Mouse (Mus musculus): ENCODE results near the gene Zfp319.

Zfp319 gene

DNA sequence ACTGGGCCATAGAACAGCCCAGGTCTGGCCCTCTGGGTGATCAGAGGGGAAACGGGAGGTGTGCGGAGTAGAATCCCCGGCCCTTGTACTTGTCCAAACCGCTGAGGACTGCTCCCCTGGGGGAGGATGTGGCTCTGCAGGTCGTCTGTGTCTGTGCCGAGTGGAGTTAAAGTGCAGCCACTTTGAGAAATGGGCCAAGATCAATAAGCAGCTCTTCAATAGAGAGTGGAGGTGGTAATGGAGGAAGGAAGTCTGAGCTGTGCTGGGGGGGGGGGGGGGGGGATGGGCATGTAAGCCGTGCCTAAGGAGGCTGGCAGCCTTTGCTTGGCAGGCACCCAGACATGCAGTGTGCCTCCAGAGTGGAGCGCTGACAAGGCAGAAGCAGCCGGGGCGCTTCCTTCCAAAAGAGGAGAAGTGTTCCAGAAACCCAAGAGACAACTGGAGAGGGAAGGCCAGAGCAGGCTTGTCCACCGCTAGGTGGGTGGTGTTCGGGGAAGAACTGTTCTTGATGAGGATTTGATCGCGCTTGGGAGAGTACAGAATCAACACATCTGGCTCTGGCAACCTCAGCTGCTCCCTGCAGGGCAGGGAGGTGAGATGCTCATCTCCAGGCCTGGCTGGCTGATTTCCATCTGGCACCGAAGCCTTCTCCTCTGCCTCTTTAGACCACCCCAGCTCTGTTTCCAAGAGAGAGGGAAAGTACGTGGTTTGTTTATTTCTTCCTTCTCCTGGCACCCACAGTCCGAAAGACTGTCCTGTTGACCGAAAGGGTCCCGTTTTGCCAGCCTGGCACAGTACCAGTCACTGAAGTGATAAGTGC is 17.3 kb upstream of the Zfp319 start:
- peak; percentile 67 for DNase-seq

- DNase-seq, result no peak
Observed at GRCm38 (mm10) chr8:95348356-95348755, 16.6 kb upstream of the Zfp319 start.

DNA sequence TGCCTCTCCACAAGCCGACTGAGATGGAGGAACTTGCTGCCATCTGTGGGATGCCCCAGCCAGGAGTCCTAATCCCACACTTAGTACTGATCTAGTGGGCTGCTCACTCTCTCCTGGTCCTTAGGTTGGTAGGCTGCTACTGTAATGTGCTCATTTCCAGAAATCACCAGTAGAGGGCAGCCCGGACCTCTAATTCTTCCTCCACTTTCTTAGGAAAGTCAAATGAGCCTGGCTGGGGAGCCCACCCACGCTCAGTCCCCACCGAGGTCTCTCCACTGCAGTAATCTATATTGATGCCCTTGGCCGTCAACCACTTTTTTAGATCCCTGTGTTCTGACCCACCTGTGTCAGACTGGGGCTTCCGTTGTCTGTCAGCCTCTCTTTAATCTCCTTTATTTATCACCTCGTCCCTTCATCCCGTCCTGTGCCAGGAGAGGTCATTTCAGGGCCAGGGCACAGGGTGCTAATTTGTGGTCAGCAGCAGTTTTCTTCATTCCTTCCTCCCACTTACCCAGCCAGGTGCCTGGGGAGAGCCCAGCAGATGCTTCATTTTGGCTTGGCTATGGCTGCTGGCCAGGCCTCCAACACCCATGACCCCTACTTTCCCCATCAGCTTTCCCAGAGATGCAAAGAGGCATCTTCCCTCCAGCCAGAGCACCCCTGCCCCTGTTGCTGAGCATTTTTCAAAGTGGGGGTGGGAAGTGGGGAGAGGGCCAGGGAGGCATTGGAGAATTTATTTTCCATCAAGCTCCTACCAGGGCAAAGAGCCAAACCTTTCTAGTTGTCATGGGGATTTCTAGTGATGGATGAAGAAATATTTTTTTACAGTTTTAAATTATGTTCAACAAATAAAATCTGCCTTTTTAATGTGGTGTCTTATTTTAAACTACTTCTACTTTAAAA is 15.1 kb upstream of the Zfp319 start:
- peak; percentile 77 for DNase-seq

GRCm38 (mm10) chr8:95344668-95345067 is 12.9 kb upstream of the Zfp319 start:
- no peak for DNase-seq

DNA sequence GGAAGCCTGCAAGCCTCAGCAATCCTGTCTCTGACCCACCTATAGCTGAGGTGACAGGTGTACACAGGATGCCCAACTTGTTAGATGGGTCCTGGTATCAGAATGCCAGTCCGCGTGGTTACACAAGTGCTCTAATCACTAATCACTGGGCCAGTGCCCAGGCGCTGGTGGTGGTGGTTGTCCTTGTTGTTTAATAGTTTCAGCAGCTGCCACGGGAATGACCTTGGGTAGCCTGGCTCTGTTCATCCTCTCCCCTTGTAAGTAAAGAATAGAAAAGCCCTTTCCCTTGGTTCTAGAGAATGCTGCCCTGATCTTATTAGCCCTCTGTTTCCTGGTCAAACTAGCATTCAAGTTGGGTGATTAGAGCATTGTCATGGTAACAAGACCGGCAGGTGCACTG is 10.0 kb upstream of the Zfp319 start:
- no peak for DNase-seq

GRCm38 (mm10) chr8:95336363-95336762 is 4.6 kb upstream of the Zfp319 start:
- no peak for DNase-seq

- DNase-seq, result no peak
Observed at GRCm38 (mm10) chr8:95335706-95336105, 4.0 kb upstream of the Zfp319 start.

GRCm38 (mm10) chr8:95332437-95333199 is 868 bp upstream of the Zfp319 start:
- DNase-seq, result no peak

- no peak for DNase-seq
Observed at GRCm38 (mm10) chr8:95331156-95331719, 512 bp downstream of the Zfp319 start.

DNA sequence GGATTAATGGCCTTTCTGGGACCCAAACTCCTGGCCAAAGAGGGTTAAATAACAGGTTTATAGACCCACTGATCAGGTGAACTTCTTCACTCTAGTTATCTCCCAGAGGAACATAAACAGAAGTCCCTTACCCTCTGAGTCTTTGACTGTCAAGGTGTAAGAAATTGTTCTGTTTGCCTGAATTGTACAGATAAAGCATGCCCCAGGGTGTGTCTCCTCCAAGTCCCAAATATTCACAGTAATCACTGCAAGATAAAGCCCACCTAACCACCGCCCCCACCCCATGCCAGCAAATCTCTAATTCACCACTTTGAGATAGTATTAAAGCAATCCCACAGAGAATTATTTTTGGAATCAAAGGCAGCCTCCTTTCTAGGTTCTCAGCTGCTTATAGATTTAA is 1.4 kb downstream of the Zfp319 start:
- DNase-seq, result no peak

DNA sequence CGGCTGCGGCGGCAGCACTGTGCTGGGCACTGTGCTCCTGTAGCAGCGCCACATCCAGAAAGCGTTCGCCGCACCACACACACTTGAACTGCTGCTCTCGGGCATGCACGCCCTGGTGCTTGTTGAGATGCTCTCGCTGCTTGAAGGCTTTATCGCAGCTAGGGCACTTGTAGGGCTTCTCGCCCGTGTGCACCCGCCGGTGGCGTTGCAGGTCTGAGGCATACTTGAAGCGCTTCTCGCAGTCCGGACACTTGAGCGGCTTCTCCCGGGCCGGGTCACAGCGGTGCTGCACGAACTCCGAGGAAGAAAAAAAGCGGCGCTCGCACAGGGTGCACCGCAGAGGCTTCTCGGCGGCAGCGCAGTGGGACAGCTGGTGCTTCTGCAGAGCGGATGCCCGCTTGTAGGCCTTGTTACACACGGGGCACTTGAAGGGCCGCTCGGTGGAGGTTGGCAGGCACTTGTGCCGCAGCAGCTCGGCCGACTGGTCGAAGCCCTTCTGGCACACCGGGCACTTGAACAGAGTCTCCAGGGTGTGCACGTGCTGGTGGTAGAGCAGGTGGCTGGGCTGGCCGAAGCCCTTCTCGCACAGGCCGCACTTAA is 3.8 kb downstream of the Zfp319 start:
- no peak for DNase-seq

- no peak for DNase-seq
Observed at GRCm38 (mm10) chr8:95326822-95327221, 4.9 kb downstream of the Zfp319 start.

GRCm38 (mm10) chr8:95324646-95325045 is 7.1 kb downstream of the Zfp319 start:
- DNase-seq, result no peak

- DNase-seq, result no peak
Observed at GRCm38 (mm10) chr8:95323201-95323600, 8.5 kb downstream of the Zfp319 start.

GRCm38 (mm10) chr8:95320224-95321139 is 11.3 kb downstream of the Zfp319 start:
- DNase-seq, result peak; percentile 87

- DNase-seq, result no peak
Observed at GRCm38 (mm10) chr8:95315350-95315749, 16.4 kb downstream of the Zfp319 start.

DNA sequence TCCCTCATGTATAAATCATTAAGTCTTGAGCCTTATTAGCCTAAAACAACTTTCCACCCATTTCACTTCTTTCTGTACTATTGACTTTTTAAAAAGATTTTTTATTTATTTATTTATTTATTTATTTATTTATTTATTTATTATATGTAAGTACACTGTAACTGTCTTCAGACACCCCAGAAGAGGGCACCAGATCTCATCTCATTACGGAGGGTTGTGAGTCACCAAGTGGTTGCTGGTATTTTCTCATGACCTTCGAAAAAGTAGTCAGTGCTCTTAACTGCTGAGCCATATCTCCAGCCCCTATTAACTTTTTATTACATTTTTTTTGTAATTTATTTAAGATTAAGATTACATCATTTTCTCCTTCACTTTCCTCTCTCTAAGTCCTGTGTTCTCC is 17.0 kb downstream of the Zfp319 start:
- no peak for DNase-seq

DNA sequence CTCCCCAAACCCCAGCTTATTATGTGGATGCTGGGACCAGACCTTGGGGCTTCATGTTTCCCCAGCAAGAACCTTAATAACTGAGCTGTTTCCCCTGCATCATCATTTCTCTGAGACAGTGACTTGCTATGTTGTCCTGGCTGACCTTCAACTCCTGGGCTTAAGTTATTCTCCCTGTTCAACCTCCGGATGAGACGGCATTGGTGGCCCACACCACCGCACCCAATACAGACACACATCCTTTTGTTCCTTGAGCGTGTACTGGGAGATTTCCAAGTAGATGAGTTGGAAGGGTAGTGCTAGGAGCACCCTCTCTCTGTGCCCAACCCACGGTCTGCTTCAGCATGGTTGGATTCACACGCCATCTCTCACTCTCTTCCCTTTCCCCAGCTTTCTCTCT is 17.9 kb downstream of the Zfp319 start:
- no peak for DNase-seq

GRCm38 (mm10) chr8:95312836-95313235 is 18.9 kb downstream of the Zfp319 start:
- DNase-seq, result no peak

DNA sequence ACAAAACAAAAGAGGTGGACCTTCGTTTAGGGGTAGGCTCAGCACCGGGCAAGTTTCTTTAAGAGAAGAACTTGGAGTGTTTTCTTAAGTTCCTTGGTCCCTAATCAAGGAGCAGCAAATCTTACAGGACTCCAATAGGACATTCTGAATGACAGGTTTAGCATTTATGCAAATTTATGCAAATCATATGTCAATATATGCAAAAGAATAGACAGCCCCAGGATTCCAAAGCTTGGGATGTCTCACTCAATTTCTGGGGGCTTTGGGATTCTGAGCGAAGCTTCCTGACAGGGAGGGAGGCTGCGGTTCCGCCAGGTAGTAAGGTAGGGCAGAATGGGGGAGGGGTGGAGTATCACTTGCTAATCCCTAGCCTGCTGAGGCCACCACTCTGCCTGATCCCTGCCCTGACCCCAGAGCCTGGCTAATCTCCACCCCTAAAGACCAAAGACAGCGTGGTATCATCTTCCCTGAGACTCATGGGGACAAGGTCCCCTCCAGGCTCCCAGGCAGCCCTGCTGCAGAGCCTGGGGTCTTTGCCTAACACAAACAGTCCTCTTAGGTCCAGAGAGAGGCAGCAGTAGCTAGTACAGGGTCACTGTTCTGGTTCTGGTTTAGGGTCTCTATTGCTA is 21.3 kb downstream of the Zfp319 start, which contains the start of gene Tepp:
Gene Tepp (plus strand): TSS at position 225 of the 629 bp plus-strand sequence.
- DNase-seq, result no peak

DNA sequence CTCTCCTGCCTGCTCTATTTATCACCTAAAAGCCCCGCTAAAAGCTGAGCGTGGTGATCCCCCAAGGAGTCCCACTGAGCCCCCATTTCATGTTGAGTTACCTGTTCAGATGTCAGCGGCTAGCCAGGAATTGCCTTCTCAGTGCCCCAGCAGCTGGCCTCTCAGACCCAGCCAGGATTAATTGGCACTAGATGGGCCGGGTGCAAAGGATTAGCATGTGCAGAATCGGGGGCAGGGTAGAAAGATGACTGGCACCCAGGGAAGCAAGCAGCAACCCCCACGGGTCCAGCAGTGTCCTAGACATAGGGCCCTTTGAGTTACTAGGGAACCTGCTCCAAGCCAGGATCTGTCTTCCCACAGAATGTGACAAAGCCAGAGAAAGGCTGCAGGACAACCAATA is 25.3 kb downstream of the Zfp319 start, which contains the start of gene Cngb1:
Gene Cngb1 (minus strand): TSS at position 155 of the 400 bp plus-strand sequence.
- no peak for DNase-seq

All from kidney, adult 18-20 months (tissue).